Mouse (Mus musculus): Measurements from ENCODE around the gene Nr0b2.

Nr0b2 gene

DNA sequence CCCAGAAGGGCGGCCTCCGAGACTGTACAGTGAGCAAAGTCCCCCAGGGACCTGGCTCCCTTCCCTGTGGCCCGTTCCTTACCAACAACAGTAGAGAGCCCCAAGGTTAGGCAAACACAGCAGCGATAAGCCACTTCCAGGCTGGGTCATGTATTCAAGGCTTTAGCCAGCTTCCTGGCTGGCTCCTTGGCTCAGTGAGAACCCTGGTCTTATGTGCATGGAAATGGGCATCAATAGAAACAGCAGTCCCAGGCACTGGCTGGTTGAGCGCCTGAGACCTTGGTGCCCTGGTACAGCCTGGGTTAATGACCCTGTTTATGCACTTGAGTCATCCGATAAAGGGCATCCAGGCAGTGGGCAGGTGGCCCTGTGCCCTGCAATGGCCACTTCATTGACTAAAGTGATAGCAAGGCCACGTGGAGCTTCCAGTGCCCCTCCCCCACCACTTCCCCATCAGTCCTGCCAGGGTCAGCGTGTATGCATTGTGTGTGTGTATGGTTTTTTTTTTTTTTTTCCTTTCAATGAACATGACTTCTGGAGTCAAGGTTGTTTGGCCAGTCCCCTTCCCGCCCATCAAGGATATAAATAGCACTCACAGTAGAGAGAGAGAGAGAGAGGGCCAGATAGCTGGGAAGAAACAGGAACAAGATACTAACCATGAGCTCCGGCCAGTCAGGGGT, at the start of gene Nr0b2:
TSS of gene Nr0b2 (plus strand) at position 609 of the 680 bp plus-strand sequence.
- WGBS = 65% methylated on average over 10 of the region's 10 CpGs

DNA sequence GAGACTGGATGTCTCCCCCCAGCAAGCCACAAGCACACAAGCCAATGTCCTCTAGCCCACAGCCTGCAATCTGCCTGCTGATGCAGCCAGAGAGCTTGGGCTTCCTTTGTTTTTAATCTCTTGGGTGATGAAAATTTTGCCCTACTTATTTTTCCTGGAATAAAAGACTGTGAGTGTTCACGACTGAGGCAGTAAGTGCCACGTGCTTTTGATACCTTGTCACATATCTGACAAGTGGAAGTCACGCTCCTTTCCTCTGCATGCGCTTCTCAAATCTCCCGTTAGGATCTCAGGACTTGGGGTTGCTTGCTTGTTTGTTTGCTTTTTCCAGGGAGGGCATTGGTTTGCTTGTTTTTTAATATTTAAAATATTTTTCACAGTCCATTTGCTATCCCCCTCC, 48.9 kb upstream of the Nr0b2 start:
- 35% methylated on average over 5 of the region's 5 CpGs for WGBS

DNA sequence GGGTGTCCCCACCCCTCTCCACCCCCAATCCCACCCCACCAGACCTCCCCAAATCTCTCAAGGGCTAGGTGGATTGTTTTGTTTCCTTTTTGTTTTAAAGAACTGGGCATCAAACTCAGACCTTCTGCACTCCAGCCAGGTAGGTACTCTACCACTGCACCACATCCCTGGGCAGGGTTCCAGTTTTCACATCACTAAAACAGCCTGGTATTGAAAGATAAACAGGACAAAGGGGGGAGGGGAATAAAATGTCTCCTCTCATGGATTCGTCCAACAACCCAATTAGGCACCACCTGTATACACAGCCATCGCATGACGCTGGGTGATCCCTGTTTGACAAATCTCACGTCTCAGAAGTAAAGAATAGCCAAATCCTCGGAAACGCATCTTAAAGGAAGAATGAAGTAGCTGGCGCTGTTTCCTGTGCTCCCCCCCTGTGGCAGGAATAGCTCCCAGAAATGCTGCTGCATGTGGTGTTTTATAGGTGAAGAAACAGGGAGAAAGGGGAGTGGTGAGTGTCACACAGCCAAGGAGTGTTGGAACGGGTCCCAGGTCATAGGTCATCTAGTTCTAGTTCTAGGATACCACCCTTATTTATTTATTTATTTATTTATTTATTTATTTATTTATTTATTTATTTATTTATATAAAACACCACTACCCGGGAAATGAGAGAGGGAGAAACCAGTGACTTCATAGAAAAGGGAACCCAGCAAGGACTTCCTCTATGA, 48.3 kb upstream of the Nr0b2 start:
- 32% methylated on average over 9 of the region's 9 CpGs for WGBS

DNA sequence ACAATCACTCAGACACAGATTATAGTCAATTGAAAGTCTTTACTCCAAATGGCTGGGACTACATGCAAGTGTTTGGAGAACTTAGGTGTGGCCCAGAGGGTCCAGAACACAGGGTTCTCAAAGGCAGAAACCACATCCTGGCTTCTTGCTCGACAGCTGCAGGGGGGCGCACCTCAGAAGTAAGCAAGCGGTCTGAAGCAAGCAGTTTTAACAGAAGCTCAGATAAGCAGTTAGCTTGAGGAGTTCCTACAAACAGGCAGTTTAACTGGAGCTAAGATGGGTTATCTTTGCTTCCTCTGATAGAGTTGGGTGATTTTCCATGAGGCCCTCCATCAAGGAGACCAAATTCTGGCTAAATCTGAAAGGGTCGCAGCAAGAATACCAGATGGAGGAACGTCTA, 46.6 kb upstream of the Nr0b2 start:
- 83% methylated on average over 5 of the region's 5 CpGs for WGBS

DNA sequence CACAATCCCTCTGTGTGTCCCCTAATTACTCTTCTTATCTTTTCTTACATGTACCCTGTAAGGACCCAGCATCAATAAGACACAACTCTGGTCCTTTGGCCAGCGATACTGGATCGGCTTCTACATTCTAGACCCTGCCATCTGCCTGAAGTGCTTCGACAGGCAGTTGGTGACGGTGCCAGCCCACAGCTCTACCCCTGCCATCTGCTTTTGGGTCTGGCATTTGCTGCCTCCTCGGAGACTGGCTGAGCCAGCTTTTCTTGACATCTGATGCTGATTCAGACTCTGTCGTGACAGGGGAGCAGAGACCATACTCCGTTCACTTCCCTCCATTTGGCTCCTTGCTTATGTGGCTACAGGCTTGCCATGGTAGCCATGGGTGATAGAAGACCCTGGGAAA, 44.2 kb upstream of the Nr0b2 start:
- WGBS = 27% methylated on average over 7 of the region's 7 CpGs

DNA sequence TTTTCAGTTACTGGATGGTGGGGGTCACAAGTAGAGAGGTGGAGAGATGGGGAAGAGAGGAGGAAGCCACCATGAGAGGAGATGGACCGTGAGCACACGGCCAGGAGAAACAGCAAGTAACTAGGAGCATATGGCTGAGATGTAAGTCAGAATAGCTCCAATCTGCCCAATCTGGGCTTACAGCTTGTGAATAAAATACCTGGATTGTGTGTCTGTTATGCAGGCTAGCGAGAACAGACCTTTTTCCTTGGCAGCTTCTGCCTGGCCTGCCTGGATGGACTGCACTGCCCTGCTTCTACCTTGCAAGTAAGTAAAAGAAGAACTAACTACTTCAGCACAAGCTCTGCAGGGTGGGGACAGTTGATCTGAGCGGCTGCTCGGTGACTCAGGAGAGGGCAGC, 42.1 kb upstream of the Nr0b2 start:
- 66% methylated on average over 5 of the region's 5 CpGs for WGBS

DNA sequence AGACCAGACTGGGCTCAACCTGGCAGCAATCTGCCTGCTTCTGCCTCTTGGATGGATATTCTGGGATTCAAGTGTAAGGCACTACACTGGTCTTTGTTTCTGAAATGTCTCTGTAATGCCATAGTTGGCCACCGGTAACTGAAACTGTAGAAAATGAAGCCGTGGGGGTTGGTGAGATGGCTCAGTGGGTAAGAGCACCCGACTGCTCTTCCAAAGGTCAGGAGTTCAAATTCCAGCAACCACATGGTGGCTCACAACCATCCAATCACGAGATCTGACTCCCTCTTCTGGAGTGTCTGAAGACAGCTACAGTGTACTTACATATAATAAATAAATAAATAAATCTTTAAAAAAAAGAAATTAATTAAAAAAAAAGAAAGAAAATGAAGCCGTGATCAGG, 40.7 kb upstream of the Nr0b2 start:
- 41% methylated on average over 5 of the region's 5 CpGs for WGBS

DNA sequence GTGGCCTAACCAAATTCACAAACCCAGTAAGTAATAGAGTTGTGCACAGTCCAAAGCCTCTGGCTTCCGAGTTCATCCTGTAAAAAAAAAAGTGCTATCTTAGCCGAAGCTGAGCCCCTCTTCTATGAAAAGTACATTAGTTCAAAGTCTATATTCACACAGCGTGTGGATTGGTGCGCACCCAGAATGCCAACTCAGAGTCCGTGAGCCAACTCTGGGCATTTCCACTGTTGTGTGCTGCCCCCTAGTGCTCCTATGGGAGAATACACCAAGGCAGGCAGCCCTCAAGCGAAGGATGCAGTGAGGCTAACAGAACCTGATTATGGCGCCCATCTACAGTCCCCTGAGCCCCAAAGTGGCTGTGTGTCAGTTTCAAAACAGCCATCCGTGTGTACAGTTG, 40.2 kb upstream of the Nr0b2 start:
- WGBS = 7% methylated on average over 8 of the region's 8 CpGs

DNA sequence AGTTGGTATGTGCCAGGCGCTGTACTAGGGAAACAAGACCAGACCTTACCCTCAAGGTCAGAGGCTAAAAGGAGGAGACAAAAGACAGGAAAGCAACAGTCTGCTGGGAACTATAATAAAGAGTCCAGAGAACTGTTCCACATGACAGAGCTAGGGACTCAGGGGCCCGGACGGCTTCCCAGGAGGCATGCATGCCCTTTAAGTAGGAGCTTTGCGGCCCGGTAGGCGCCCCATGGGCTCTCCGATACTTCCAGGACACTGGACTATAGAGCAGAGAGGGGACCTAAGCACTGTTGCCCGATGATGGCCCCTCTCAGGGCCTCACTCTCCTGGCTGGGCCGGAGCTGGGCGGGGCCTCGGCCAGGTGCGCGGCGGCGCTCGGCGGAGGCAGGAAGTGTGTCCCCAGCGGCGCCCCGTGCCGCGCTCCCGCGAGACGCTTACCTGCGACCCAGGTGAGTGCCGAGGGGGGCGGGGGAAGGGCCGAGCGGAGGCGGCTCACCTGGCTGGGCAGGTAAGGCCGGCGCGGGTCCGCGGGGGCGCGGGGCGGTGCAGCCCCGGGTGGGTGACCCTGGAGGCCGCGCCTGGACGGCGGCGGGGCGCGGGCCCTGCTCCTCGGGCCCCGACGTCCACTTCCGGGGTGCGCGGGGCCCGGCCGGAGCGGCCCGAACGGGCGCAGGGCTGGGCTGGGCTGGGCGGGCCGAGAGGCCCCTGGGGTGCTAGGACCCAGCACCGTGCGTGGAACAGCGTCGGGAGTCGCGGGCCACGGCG, 34.4 kb upstream of the Nr0b2 start, which contains the start of gene Kdf1:
TSS of gene Kdf1 (plus strand) at position 363 of the 768 bp plus-strand sequence.
- WGBS = 9% methylated on average over 69 of the region's 69 CpGs

DNA sequence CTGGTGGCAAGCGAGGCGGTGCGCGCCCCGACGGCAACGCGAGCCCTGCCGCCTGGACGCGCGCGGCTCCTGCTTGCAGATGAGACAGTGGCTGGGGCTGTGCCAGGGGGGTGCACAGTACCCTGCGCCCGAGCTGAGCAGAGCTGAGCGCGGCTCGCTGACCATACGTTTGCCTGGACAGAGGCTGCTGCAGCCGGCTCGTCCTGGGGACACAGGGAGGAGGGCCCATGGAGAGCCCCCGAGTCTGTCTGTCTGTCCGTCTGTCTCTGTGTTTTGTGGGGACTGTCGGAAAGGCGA, 33.9 kb upstream of the Nr0b2 start:
- 10% methylated on average over 25 of the region's 25 CpGs for WGBS

DNA sequence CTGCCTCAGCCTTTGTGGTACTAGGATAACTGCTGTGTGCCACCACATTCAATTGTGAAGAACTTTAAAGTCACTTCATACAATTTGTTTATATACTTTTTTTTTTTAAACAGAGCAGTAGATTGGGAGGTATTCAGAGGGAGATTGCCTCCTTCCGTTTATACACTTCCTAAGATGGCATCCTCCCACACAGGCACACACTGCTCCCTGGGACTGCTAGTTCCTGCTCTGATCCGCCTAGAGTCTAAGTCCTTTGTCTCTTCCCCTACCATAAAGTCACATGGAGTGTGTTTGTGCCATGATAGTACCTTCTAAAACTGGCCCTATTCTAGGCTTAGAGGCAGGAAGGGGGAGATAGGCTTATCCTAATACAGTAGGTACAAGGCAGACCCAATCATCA, 31.7 kb upstream of the Nr0b2 start:
- 28% methylated on average over 2 of the region's 2 CpGs for WGBS

DNA sequence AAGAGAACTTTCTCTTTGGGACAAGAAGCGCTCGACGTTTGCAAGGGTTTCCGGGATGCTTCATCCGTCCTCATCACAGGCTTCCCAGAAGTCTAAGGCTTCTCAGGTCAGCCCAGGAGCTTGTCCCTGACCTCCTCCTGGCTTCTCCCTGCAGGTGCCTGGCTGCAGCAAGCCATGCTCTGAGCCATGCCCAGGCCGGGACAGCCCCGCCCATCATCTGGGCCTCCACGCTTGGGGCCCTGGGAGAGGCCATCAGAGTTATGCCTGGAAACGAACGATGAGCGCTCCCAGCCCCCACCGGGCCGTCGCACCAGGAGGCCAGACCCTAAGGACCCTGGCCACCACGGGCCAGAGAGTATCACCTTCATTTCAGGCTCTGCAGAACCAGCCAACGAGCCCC, 25.4 kb upstream of the Nr0b2 start:
- 78% methylated on average over 16 of the region's 16 CpGs for WGBS

DNA sequence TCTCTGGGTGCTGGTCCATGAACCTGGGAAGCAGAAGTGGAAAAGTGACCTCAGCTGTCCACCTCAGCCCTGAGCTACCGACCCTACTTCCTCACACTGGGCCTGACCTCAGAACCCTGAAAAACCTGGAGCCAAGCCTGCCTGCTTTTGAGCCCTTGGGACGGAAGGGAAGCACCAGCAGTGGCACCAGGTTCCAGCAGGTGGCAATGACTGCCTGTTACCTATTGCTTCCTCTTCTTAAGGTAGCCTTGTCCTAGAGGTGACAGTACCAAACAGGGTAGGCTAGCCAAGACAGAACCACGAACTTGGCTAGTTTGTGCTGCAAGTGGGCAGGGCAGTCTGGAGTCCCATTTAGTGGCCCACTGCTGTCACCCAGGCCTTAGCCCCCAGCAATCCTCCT, 20.4 kb upstream of the Nr0b2 start:
- 88% methylated on average over 3 of the region's 3 CpGs for WGBS

DNA sequence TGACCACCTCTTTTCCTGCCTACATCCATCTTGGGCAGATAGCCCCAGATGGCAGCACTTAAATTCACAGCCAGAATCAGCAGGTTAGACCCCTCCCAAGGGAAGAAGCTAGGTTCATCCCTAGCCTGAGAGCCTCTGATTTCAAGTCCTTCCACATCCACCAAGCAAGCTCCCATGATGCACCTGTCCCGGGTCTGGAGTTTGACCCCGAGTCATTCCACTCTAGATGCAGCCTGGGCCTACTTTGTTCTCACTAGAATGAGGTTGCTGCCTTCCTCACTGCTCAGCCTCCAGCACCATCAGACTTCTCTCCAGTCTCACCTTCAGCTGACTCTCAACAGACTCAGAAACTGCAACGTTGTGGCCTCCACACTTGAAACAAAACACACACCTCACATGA, 17.1 kb upstream of the Nr0b2 start:
- 89% methylated on average over 3 of the region's 3 CpGs for WGBS

DNA sequence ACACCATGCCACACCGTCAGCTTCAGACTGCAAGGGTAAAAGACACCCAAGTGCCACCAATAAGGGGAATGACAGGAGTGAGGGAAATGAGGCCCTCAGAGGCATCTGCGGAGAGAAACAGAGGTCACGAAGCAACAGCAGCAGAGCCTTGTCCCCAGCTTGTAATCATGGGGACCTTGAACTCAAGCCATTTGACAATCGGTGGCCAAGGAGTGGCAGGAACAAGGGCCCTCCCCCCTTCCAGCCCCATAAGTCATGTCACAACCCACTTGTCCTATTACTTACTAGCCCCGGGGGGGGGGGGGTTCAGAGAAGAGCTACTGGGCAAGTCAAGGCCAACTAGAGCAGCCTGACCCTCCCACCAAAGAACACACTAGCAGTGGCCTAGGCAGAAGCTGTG, 16.5 kb upstream of the Nr0b2 start:
- WGBS = 90% methylated on average over 5 of the region's 5 CpGs

DNA sequence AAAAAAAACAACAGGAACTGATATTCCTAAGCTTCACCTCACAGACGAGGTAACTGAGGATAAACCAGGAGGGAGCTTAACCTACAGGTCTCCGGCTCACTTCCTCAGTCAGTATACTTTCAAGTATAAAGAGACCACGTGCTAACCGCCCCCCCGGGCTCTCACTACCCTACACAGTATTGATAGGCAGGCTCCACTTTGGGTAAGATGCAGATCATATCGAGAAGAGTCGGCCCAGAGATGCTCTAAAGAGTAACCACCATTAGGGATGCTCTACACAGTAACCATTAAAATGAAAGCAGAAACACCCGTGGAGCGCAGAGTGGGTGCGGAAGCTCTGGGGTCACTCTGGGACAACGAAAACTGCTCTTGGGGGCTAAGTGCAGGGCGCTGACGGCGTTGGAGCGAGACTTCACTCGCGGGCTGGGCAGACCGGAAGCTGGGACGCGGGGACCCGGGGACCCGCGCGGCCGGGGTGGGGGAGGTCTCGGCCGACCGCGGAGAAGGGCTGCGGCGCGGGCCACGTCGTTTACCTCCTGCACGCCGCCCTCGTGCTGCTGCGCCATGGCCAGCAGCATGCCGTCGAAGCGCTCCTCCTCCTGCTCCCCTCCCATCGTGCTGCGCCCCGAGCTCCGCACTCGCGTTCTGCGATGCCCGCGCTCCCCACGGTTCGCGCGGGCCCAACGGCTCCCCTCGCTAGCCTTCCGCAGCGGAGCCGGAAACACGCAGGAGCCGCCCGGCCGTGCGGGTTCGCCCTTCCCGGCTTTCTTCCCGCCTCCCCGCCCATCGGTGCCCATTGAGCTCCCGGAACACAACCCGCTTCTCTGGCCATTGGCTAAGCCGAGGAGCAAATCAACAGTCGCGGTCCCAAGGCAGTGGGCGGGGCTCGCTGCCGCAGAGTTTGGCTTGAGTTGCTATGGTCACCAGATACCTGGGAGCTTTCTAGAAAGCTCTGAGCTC, 7.6 kb upstream of the Nr0b2 start, which contains the start of gene Nudc:
TSS of gene Nudc (minus strand) at position 725 of the 960 bp plus-strand sequence.
- WGBS = under 1% methylated on average over 77 of the region's 77 CpGs

DNA sequence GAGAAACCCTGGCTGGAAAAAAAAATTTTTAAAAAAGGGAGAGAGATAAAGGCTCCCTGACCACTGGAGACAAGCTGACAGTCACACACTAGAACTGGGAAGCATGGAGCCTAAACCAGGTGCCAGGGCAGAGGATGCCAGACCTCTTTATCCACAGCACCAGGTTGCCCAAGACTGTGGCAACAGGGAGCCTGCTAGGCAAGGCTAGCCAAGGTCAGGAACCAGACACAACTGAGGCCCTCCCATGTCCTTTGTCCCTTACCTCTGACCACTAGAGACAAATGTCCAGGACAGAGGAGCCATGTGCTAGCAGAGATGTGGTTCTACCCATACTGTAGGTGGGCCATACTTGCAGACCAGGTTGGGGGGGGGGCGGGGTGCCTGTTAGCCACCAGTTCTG, 1.1 kb upstream of the Nr0b2 start:
- WGBS = 100% methylated on average over 1 of the region's 1 CpGs

DNA sequence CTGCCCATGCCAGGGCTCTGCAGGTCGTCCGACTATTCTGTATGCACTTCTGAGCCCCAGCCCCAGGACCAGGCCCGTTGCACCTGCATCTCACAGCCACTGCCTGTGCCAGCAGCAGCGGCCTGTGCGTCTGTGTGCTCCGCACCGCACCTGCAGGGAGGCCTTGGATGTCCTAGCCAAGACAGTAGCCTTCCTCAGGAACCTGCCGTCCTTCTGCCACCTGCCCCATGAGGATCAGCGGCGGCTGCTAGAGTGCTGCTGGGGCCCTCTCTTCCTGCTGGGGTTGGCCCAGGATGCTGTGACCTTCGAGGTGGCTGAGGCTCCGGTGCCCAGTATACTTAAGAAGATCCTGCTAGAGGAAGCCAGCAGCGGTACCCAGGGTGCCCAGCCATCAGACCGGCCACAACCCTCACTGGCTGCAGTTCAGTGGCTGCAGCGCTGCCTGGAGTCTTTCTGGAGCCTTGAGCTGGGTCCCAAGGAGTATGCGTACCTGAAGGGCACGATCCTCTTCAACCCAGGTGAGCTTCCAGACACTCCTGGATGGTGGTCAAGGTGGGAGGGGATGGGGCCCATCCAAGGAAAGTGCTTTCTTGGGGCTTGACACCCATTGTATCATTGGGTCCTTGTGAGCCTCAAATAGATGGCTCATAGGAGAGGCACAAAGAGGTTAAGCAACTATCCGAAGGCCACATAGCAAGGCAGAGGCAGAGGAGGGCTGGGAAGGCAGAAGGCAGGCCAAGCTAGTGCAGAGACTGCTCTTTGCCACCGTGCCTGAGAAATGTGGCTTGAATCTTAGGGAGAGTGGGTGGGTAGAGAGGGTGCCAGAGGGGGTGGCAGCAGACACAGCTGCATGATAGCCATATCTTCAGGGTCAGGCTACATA, 513 bp downstream of the Nr0b2 start:
- 73% methylated on average over 19 of the region's 19 CpGs for WGBS

DNA sequence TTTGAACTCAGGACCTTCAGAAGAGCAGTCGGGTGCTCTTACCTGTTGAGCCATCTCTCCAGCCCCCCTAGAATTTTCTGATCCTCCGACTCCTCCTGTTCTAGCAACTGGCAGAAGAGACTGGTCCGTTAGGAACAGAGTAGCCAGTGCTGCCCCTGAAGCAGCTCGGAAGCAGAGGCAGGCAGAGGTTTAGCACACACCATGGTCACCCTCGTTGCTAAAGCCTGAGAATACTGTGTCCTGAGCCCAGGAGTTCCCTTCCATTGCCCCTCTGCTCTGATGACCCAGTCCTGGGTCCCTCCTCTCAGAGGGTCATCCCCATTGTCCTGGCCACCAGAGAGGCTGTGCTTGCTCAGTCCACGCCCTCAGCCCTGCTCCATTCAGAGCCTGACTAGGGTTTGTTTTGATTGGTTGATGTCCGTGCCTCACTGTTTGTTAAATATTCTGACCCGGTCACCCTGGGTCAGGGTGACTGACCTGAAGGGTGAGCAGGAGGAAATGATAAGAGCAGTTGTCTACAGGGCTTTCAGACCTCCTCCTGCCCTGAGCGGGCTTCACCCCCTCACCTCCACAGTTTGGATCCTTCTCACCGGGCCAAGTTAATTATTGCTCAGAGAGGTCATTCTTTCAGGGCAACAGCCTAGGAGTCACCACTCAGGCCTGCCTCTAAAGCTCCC, 4.0 kb downstream of the Nr0b2 start:
- 49% methylated on average over 10 of the region's 10 CpGs for WGBS

DNA sequence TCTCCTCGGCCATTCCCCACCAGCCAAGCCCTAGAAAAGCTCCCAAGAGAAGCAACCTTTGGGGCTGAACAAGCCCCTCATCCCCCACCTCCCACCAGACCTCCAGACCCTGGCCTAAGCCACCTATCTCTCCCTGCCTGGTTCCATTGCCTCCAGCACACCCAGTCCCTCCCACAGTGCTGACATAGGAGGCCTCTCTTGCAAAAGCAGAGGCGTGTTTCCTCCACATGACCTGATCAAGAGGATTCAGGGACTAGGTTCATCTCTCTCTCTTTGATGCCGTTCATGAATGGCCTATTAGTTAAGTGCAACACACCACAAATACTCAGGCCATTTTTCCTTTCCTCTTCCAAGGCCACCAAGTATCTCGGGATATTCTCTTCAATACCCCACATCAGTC, 6.7 kb downstream of the Nr0b2 start:
- WGBS = 75% methylated on average over 4 of the region's 4 CpGs

Measured in cerebral cortex, adult 2 months (tissue).